In the genomic region with DNA sequence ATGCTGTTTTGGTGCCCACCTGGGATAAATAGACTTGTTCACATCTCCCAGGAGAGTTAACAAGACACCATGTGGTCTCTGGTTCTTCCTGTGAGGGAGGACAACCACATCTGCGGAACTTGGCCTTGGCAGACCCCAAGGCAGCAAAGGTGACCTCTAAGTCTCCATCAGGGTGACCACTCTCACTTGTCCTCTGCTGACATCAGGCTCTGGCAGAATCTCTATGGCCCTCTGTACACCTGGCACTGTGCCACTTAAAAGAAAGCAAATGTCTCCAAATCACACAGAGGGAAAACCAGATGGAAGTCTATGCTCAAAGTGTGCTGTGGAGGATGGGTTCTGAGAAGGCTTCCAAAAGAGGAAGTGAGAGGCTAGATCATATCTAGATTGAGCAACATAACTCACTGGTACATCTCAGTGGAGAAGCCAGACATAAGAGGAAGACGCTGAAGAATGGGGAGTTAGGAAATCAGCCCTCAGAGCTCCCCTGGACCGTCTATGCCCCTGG, we compare ENCODE assay signal across 15 mouse cellular contexts. TPM values are rescaled to one million over a fixed set of nuclear protein-coding genes. Genes with fewer than 3 reads are reported as not detected.
DNase-seq lines count a peak whose midpoint lies in the region; ATAC-seq and TF ChIP-seq lines count a peak whose summit lies in the region.
"Had no signal": no experiment of that assay in that cellular context is flagged by ENCODE, and none has a peak within 500 bp of the region (broad histone marks: within the 10 kb centered on the region; RNA-seq: fewer than 3 reads in every experiment).

No protein-coding gene starts in this region.

- no peak overlapping the region for H3K4me3 ChIP-seq in liver, adult 2 months (ENCODE audit: insufficient read depth, low read depth, low read length)
- no peak overlapping the region for H3K4me3 ChIP-seq in liver, embryonic 12.5 days
- 0 out of 2 replicates have a peak overlapping the region, but pooled peaks have one; percentile 7 for H3K4me3 ChIP-seq in small intestine, adult 2 months (ENCODE audit: low read depth, low read length)
- H3K4me3 ChIP-seq: erythroblast, embryonic 14.5 days; liver, embryonic 13.5 days had no signal

- H3K36me3 ChIP-seq in liver, adult 2 months (ENCODE audit: control insufficient read depth, insufficient read depth, low read length): no peaks in the 10 kb centered on the region
- no peaks in the 10 kb centered on the region for H3K36me3 ChIP-seq in liver, embryonic 12.5 days
- no peaks in the 10 kb centered on the region for H3K36me3 ChIP-seq in small intestine, adult 2 months (ENCODE audit: control insufficient read depth, insufficient read depth, low read length)
- H3K36me3 ChIP-seq: liver, embryonic 13.5 days had no signal

- peak; percentile 48 for DNase-seq in adrenal gland, postnatal 14 days
- DNase-seq in adrenal gland, postnatal 4 days (ENCODE audit: low spot score in 2 of 2): no peak
- DNase-seq in liver, adult 2 months (ENCODE audit: extremely low read depth, low read depth, low spot score): peak; percentile 43
- peak; percentile 20 to 22 for DNase-seq in kidney, postnatal 36 days
- DNase-seq: cerebellum, adult 9-11 months; liver, embryonic 13.5 days had no signal

- no peaks in the 10 kb centered on the region for H3K9me3 ChIP-seq in liver, embryonic 12.5 days (replicated peaks)
- H3K9me3 ChIP-seq: liver, embryonic 13.5 days had no signal

- H3K9ac ChIP-seq in liver, adult 2 months (ENCODE audit: low read depth, low read length): no peak overlapping the region
- no peak overlapping the region for H3K9ac ChIP-seq in liver, embryonic 12.5 days
- H3K9ac ChIP-seq: liver, embryonic 13.5 days had no signal

- TF ChIP-seq POLR2A in liver, adult 2 months (IDR thresholded peaks at IDR 0.05; ENCODE audit: extremely low read depth, insufficient read depth, low read length): no peak
- TF ChIP-seq POLR2A in small intestine, adult 2 months (IDR thresholded peaks at IDR 0.05; ENCODE audit: low read depth, low read length): no peak

- 63% methylated on average over 3 of the region's 3 CpGs for WGBS in liver, adult 2 months
- 15% methylated on average over 3 of the region's 3 CpGs for WGBS in liver, embryonic 12.5 days (ENCODE audit: insufficient replicate concordance)
- 34% methylated on average over 3 of the region's 3 CpGs for WGBS in small intestine, adult 2 months

- no peaks in the 10 kb centered on the region for H3K79me2 ChIP-seq in liver, adult 2 months (ENCODE audit: control insufficient read depth, insufficient read depth, low read length)

- no peak overlapping the region for H3K27ac ChIP-seq in liver, adult 2 months (replicated peaks; ENCODE audit: insufficient read depth, low read depth, low read length)
- H3K27ac ChIP-seq in liver, embryonic 12.5 days: no peak overlapping the region
- peak overlapping the region; percentile 52 for H3K27ac ChIP-seq in small intestine, adult 2 months (ENCODE audit: insufficient read depth, low read depth, low read length)
- H3K27ac ChIP-seq: liver, embryonic 13.5 days had no signal

- ATAC-seq in liver, embryonic 12.5 days: no peak
- no peak for ATAC-seq in megakaryocyte-erythroid progenitor cell, adult 5-6 weeks (replicated peaks; ENCODE audit: low FRiP score, low TSS enrichment, poor library complexity, severe bottlenecking)
- ATAC-seq in CD4-positive, CD25-positive, alpha-beta regulatory T cell, adult 4 months: no peak

- no peaks in the 10 kb centered on the region for H3K27me3 ChIP-seq in liver, adult 2 months (ENCODE audit: control insufficient read depth, insufficient read depth, low read length)
- no peaks in the 10 kb centered on the region for H3K27me3 ChIP-seq in liver, embryonic 12.5 days (replicated peaks)
- H3K27me3 ChIP-seq in small intestine, adult 2 months (ENCODE audit: control insufficient read depth, insufficient read depth, low read length): no peaks in the 10 kb centered on the region
- H3K27me3 ChIP-seq: liver, embryonic 13.5 days had no signal

- H3K4me2 ChIP-seq in liver, embryonic 12.5 days: no peak overlapping the region
- H3K4me2 ChIP-seq: liver, embryonic 13.5 days had no signal

- TF ChIP-seq CTCF in liver, adult 2 months (IDR thresholded peaks at IDR 0.05; ENCODE audit: low read depth, low read length): no peak
- TF ChIP-seq CTCF in small intestine, adult 2 months (IDR thresholded peaks at IDR 0.05; ENCODE audit: extremely low read depth, insufficient read length, insufficient replicate concordance, low read depth, low read length): no peak

- H3K4me1 ChIP-seq in liver, adult 2 months (ENCODE audit: control insufficient read depth, insufficient read depth, low read length): no peaks in the 10 kb centered on the region
- H3K4me1 ChIP-seq in liver, embryonic 12.5 days: no peaks in the 10 kb centered on the region
- H3K4me1 ChIP-seq in small intestine, adult 2 months (ENCODE audit: control insufficient read depth, insufficient read depth, insufficient read length, low read length): peaks cover 1% of the 10 kb centered on the region; the same call in 1 of the 2 replicates
- H3K4me1 ChIP-seq: liver, embryonic 13.5 days had no signal

RNA-seq across cellular contexts. Expression of a gene that starts 1.2 kb away (rescaled TPM):
- 1.1 and 4.0 TPM in 2 replicates for total RNA-seq in adrenal gland, postnatal 14 days (2021)
- total RNA-seq in adrenal gland, postnatal 4 days (2021): 1 to 10 TPM; 1.5 to 1.7 TPM
- 0.74 TPM in 2 replicates for total RNA-seq in liver, adult 2 months (2014; rRNA removed)
- 0.36 and 1.2 TPM in 2 replicates for polyA plus RNA-seq in liver, adult 2 months (2012; rRNA removed)
- 1.1 TPM in 2 replicates for polyA plus RNA-seq in liver, embryonic 12.5 days (2016; fragmentation: Nextera tagmentation; extraction: Ambion mirVana)
- 7.9 and 8.8 TPM in 2 replicates for polyA plus RNA-seq in small intestine, adult 2 months (2012; rRNA removed)
- total RNA-seq in megakaryocyte-erythroid progenitor cell, adult 5-6 weeks (2014; fragmentation: Nextera tagmentation): 5.0 TPM in 1 of 2 replicates, not detected in the other
- not detected in 2 replicates for total RNA-seq in megakaryocyte-erythroid progenitor cell, adult 5-6 weeks (2017)
- 1 to 10 TPM in 1 of 2 experiments, under 1 TPM in 1; 0.38 to 6.6 TPM for polyA plus RNA-seq in CD4-positive, CD25-positive, alpha-beta regulatory T cell, adult 4 months (2017; shearing (Covaris generic))
- polyA plus RNA-seq: C2C12 had no signal

RNA-seq across cellular contexts. Expression of a gene that starts 32.8 kb away (rescaled TPM):
- total RNA-seq in adrenal gland, postnatal 14 days (2021): not detected in 2 replicates
- total RNA-seq in adrenal gland, postnatal 4 days (2021): not detected
- total RNA-seq in liver, adult 2 months (2014; rRNA removed): not detected in 2 replicates
- polyA plus RNA-seq in liver, adult 2 months (2012; rRNA removed): not detected in 2 replicates
- not detected in 2 replicates for polyA plus RNA-seq in liver, embryonic 12.5 days (2016; fragmentation: Nextera tagmentation; extraction: Ambion mirVana)
- not detected in 2 replicates for polyA plus RNA-seq in small intestine, adult 2 months (2012; rRNA removed)
- total RNA-seq in megakaryocyte-erythroid progenitor cell, adult 5-6 weeks (2014; fragmentation: Nextera tagmentation): not detected in 2 replicates
- not detected in 2 replicates for total RNA-seq in megakaryocyte-erythroid progenitor cell, adult 5-6 weeks (2017)
- under 1 TPM; 0.22 to 0.52 TPM for polyA plus RNA-seq in CD4-positive, CD25-positive, alpha-beta regulatory T cell, adult 4 months (2017; shearing (Covaris generic))
- polyA plus RNA-seq: C2C12; erythroblast, embryonic 14.5 days; gonadal fat pad, adult 2 months; liver, embryonic 13.5 days; neural tube, embryonic 11.5 days; stomach, embryonic 14.5 days had no signal

RNA-seq across cellular contexts. Expression of a gene that starts 57.4 kb away (rescaled TPM):
- total RNA-seq in adrenal gland, postnatal 14 days (2021): 22.9 and 24.3 TPM in 2 replicates
- 10 to 100 TPM; 32.9 to 33.4 TPM for total RNA-seq in adrenal gland, postnatal 4 days (2021)
- 5.8 and 7.5 TPM in 2 replicates for total RNA-seq in liver, adult 2 months (2014; rRNA removed)
- 2.7 and 3.8 TPM in 2 replicates for polyA plus RNA-seq in liver, adult 2 months (2012; rRNA removed)
- polyA plus RNA-seq in liver, embryonic 12.5 days (2016; fragmentation: Nextera tagmentation; extraction: Ambion mirVana): 13.4 and 14.1 TPM in 2 replicates
- polyA plus RNA-seq in small intestine, adult 2 months (2012; rRNA removed): 1.2 and 1.9 TPM in 2 replicates
- total RNA-seq in megakaryocyte-erythroid progenitor cell, adult 5-6 weeks (2014; fragmentation: Nextera tagmentation): 36.1 and 51.7 TPM in 2 replicates
- 31.0 and 33.9 TPM in 2 replicates for total RNA-seq in megakaryocyte-erythroid progenitor cell, adult 5-6 weeks (2017)
- polyA plus RNA-seq in CD4-positive, CD25-positive, alpha-beta regulatory T cell, adult 4 months (2017; shearing (Covaris generic)): 10 to 100 TPM; 24.5 to 27.3 TPM

Comparison
In these comparisons a context has a peak if more than half of its experiments do, and no peak if none do; other contexts are left out.
1. DNase-seq: peak in adrenal gland, postnatal 14 days (single experiment), liver, adult 2 months (single experiment) and kidney, postnatal 36 days (2 of 2); none in adrenal gland, postnatal 4 days (0 of 2).